Mouse (Mus musculus) E14TG2a.4 (cell line): ENCODE data around the gene Prpf40a.

Source experiments
- CTCF ChIP-seq: conservative IDR thresholded peaks from 2 replicates; pipeline ENCODE4 v1.5.1; 2014; ENCODE audit warnings: low read length
- NANOG ChIP-seq: IDR thresholded peaks from 2 replicates; pipeline ENCODE4 v1.6.1; 2014; ENCODE audit warnings: borderline replicate concordance, low read length, mixed read lengths
- POU5F1 ChIP-seq: IDR thresholded peaks from 2 replicates; pipeline ENCODE4 v1.6.1; 2014; ENCODE audit warnings: low read length, borderline replicate concordance

DNA sequence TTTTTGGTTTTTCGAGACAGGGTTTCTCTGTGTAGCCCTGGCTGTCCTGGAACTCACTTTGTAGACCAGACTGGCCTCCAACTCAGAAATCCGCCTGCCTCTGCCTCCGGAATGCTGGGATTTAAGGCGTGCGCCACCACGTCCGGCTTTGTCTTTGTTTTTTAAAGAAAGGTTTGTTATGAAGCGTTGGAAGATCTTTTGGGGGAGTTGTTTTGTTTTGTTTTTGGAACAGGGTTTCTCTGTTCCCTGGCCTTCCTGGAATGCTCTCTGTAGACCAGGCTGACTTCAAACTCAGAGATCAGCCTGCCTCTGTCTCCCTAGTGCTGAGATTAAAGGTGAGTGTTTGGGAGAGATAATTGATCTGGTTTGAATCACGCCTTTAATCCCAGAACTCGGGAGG, 5.3 kb upstream of the Prpf40a start:
- TF ChIP-seq CTCF (no peak), NANOG (no peak), POU5F1 (no peak)
